Mouse (Mus musculus): Measurements from ENCODE around the gene Elmo2.

DNA sequence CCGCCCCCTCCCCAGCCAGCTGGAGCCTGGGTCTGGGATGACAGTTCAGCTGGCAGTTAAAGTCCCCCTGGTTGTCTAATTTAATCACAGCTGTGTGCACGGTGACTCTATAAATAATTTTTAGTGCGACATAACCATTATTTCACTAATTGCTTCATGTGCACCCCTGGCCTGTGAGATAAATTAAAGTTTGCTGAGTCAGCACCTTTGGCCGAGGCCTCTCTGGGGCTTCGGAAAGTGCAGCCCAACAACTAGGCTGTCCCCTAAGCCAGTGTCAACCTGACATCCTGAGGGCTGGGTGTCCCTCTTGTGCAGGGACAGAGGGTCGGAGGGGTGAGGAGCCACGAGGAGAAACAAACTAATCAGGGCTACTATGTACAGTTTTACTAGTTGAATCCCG is 66.4 kb downstream of the Elmo2 start:
- TF ChIP-seq CTCF (IDR thresholded peaks at IDR 0.05; ENCODE audit: low read depth, low read length) (no peak), EP300 (IDR thresholded peaks at IDR 0.05; ENCODE audit: insufficient read depth, low read depth, low read length) (no peak), POLR2A (IDR thresholded peaks at IDR 0.05; ENCODE audit: insufficient read depth, low read length) (no peak)

Measured in ES-Bruce4 (cell line).